In the genomic region with DNA sequence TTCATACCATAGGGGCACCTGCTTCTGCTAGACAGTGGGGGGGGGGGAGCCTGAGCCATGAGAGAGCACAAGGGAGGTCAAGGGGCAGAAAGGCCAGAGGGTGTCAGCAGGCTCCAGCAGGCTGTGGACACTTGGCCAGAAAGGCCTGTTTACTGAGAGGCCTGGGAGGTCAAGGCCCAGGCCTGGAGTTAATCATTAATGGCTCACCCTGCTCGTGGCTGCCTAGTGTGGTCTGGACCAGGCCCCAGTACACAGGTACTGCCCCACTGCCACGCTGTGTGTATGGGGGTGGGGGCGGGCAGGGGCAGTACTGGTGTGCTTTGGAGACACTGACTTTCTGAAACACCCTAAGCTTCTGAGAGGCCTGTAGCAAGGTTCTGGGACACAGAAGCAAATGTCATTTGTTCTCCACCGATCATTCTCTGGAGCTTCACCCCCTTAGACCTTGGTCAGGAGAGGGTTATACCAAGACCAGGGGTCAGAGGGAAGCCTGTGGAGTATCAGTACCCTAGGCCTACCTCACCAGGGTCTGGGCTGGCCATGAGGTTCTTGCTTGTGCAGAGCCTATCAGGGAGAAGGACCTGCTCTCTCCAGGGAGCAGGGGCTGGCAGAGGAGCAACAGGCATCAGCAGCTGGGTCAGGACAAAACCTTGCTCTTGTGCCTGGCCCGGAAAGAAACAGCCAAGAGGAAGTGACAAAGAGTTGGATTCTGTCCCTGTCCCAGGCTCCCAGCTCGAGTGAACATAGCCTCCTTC, we compare ENCODE assay signal across 13 mouse cellular contexts. TPM values are rescaled to one million over a fixed set of nuclear protein-coding genes. Genes with fewer than 3 reads are reported as not detected.
DNase-seq lines count a peak whose midpoint lies in the region; ATAC-seq and TF ChIP-seq lines count a peak whose summit lies in the region.
"Had no signal": no experiment of that assay in that cellular context is flagged by ENCODE, and none has a peak within 500 bp of the region (broad histone marks: within the 10 kb centered on the region; RNA-seq: fewer than 3 reads in every experiment).

No protein-coding gene starts in this region.

- 0 out of 2 replicates have a peak, but pooled peaks have one; percentile 6 for ATAC-seq in granulocyte monocyte progenitor cell, adult 5-6 weeks (replicated peaks; ENCODE audit: poor library complexity, severe bottlenecking)
- no peak for ATAC-seq in midbrain, postnatal 0 days (ENCODE audit: low FRiP score)

- no peak overlapping the region for H3K4me3 ChIP-seq in midbrain, postnatal 0 days (ENCODE audit: low read depth, low read length)
- H3K4me3 ChIP-seq: hindbrain, embryonic 10.5 days; midbrain, embryonic 10.5 days; neural tube, embryonic 13.5 days had no signal

- H3K36me3 ChIP-seq in midbrain, postnatal 0 days (ENCODE audit: insufficient read depth, low read length): no peaks in the 10 kb centered on the region
- H3K36me3 ChIP-seq: hindbrain, embryonic 10.5 days; midbrain, embryonic 10.5 days; neural tube, embryonic 13.5 days had no signal

- no peak for TF ChIP-seq CTCF in midbrain, postnatal 0 days (IDR thresholded peaks at IDR 0.05)

- H3K9ac ChIP-seq in midbrain, postnatal 0 days (replicated peaks; ENCODE audit: low read length, poor library complexity, severe bottlenecking): no peak overlapping the region
- H3K9ac ChIP-seq: neural tube, embryonic 13.5 days had no signal

- no peak overlapping the region for H3K27ac ChIP-seq in midbrain, postnatal 0 days (ENCODE audit: low read depth, low read length)
- H3K27ac ChIP-seq: hindbrain, embryonic 10.5 days; midbrain, embryonic 10.5 days; neural tube, embryonic 13.5 days had no signal

- H3K27me3 ChIP-seq in midbrain, postnatal 0 days (ENCODE audit: insufficient read depth, low read length): no peaks in the 10 kb centered on the region
- H3K27me3 ChIP-seq: neural tube, embryonic 13.5 days had no signal

- intact Hi-C loops in gastrocnemius, postnatal 14 days (cut with DNase I; ENCODE audit: low total_unique reads): no loop called here

- H3K4me1 ChIP-seq in midbrain, postnatal 0 days (ENCODE audit: insufficient read depth, low read length): no peaks in the 10 kb centered on the region

- 75% methylated on average over 6 of the region's 6 CpGs for WGBS in midbrain, postnatal 0 days

- DNase-seq in adrenal gland, postnatal 14 days: peak; percentile 46
- no peak for DNase-seq in adrenal gland, adult 18-20 months (ENCODE audit: low spot score in 2 of 2)
- peak; percentile 88 to 96 for DNase-seq in kidney, postnatal 36 days
- DNase-seq in lung, postnatal 25 days (ENCODE audit: low spot score): peak; percentile 71
- no peak for DNase-seq in urinary bladder, postnatal 14 days (ENCODE audit: low spot score)
- no peak for DNase-seq in midbrain, postnatal 0 days (ENCODE audit: low spot score)
- DNase-seq in gastrocnemius, postnatal 14 days: no peak
- DNase-seq: cerebellum, postnatal 10 days; right cerebral cortex, postnatal 25 days had no signal

- no peaks in the 10 kb centered on the region for H3K9me3 ChIP-seq in midbrain, postnatal 0 days (ENCODE audit: low read length)
- H3K9me3 ChIP-seq: hindbrain, embryonic 10.5 days; midbrain, embryonic 10.5 days; neural tube, embryonic 13.5 days had no signal

- no peak overlapping the region for H3K4me2 ChIP-seq in midbrain, postnatal 0 days (ENCODE audit: low read depth, low read length, poor library complexity, severe bottlenecking)
- H3K4me2 ChIP-seq: neural tube, embryonic 13.5 days had no signal

RNA-seq across cellular contexts. Expression of gene Cebpa, which starts 24.9 kb away (rescaled TPM):
- 178 and 183 TPM in 2 replicates for total RNA-seq in adrenal gland, postnatal 14 days (2021)
- 100 to 1,000 TPM; 102 to 266 TPM for total RNA-seq in adrenal gland, adult 18-20 months (2021)
- total RNA-seq in granulocyte monocyte progenitor cell, adult 5-6 weeks (2014; fragmentation: Nextera tagmentation): 89.6 and 92.8 TPM in 2 replicates
- 33.3 and 45.1 TPM in 2 replicates for total RNA-seq in granulocyte monocyte progenitor cell, adult 5-6 weeks (2017)
- total RNA-seq in midbrain, postnatal 0 days (2014; rRNA removed): 3.9 and 11.3 TPM in 2 replicates
- polyA plus RNA-seq in midbrain, postnatal 0 days (2015; fragmentation: Nextera tagmentation; extraction: Ambion mirVana): 0.44 and 0.67 TPM in 2 replicates
- 1 to 10 TPM; 3.9 to 4.1 TPM for total RNA-seq in gastrocnemius, postnatal 14 days (2021)

RNA-seq across cellular contexts. Expression of gene Slc7a10, which starts 42.1 kb away (rescaled TPM):
- 1.5 and 3.6 TPM in 2 replicates for total RNA-seq in adrenal gland, postnatal 14 days (2021)
- total RNA-seq in adrenal gland, adult 18-20 months (2021): 10 to 100 TPM in 1 of 2 experiments, 1 to 10 TPM in 1; 8.6 to 19.4 TPM
- not detected in 2 replicates for total RNA-seq in granulocyte monocyte progenitor cell, adult 5-6 weeks (2014; fragmentation: Nextera tagmentation)
- total RNA-seq in granulocyte monocyte progenitor cell, adult 5-6 weeks (2017): not detected in 2 replicates
- 37.1 and 39.1 TPM in 2 replicates for total RNA-seq in midbrain, postnatal 0 days (2014; rRNA removed)
- polyA plus RNA-seq in midbrain, postnatal 0 days (2015; fragmentation: Nextera tagmentation; extraction: Ambion mirVana): 24.1 and 29.4 TPM in 2 replicates
- total RNA-seq in gastrocnemius, postnatal 14 days (2021): 1 to 10 TPM in 1 of 2 experiments, under 1 TPM in 1; 0.84 to 1.3 TPM

Comparison
In these comparisons a context has a peak if more than half of its experiments do, and no peak if none do; other contexts are left out.
1. DNase-seq: peak in adrenal gland, postnatal 14 days (single experiment), kidney, postnatal 36 days (2 of 2) and lung, postnatal 25 days (single experiment); none in adrenal gland, adult 18-20 months (0 of 2), urinary bladder, postnatal 14 days (single experiment), midbrain, postnatal 0 days (single experiment) and gastrocnemius, postnatal 14 days (single experiment).